Mouse (Mus musculus) cortical plate, adult 2 months (tissue): ENCODE measurements around the gene Mrc2.

Experiments
- CTCF ChIP-seq: fragments of 200-500 bp; IDR thresholded peaks from 2 replicates; pipeline ENCODE4 v1.5.1; 2011; ENCODE audit warnings: mild to moderate bottlenecking, control low read depth, low read length; ENCODE audit not compliant: insufficient read depth; ENCODE audit errors: extremely low read depth
- POLR2A ChIP-seq: fragments of 200-500 bp; IDR thresholded peaks from 2 replicates; pipeline ENCODE4 v1.6.1; 2011; ENCODE audit warnings: mild to moderate bottlenecking, low read length, control low read depth; ENCODE audit not compliant: insufficient read depth; ENCODE audit errors: extremely low read depth

DNA sequence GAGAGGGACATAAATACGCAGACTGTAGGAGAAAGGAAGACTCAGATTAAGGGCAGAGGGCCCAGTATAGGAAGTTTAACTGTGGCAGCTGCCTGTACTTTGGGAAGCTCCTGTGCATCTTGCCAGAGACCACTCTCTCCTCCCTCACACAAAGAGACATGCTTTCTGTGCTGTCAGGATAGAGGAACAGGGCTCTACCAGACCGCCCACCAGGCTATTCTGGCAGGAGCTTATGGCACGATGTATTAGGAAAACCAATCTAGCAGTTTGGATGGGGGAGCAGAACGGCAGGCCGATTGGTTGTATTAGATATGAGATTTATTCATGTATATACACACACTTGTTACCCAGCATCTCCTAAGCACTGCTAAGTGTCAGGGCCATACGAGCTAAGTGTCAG, 25.3 kb downstream of the Mrc2 start:
- TF ChIP-seq CTCF (no peak), POLR2A (no peak)
